Mouse (Mus musculus) kidney, adult 8-10 months (tissue): ENCODE measurements around the gene Otos.

Source experiments
- DNase-seq, 2 experiments: peaks; one replicate each; pipeline ENCODE4 v3.0.0; 2022

Otos gene

GRCm38 (mm10) chr1:92648673-92649072 lies at the start of gene Otos:
Otos (minus strand) TSS chr1:92648841.
- peak; percentile 47 to 59 for DNase-seq

DNA sequence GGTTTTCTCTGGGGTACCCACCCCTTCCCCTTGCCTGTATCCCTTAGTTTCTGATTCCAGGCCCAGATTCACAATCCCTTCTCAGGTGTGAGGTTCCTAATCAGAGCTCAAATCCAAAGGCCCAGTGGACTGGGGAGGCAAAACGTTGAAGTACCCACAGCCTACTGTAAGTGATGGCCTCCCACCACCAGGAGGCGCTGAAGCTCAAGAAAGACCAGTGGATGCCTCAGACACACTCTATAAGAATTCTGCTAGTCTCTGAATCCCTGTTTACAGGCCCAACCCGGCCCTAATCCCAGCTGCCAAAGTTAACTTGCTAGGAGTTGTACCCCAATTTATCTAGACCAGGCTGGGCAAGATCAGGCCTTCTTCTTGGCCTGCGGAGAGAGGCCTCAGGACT lies 48.2 kb upstream of the Otos start:
- DNase-seq = peak; percentile 34 to 68

GRCm38 (mm10) chr1:92695751-92696150 lies 47.1 kb upstream of the Otos start:
- DNase-seq = no peak

DNA sequence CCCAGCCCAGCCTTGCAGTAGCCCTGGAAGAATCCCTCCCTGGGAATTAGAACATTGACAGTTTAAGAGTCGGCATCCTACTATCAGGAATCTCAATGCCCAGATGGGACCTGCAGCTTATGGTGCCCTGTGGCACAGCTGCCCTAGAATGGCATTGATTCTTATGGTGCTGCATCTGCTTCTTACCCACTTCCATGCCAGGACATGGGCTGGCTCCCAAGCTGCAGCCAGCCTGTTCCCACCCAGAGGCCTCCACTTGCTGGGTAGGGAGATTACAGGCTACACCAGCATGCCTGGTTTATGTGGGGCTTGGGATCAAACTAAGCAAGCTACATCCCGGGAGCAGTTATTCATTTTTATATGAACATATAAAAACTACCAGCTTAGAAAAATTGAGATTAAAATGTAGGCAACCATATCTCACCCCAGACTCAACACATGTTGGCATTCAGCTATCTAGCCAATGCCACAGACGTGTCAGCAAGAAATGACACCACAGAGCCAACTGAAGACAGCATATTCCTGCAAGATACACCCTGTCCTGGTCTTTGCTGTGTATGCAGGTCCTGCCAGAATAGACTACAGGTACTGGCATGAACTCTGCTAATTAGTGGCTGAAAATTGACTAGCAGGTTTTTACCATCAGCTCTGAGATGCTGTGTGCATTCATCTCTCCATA lies 42.7 kb upstream of the Otos start:
- no peak for DNase-seq

- DNase-seq = no peak
These were observed 38.4 kb upstream of the Otos start for GRCm38 (mm10) chr1:92686994-92687393.

DNA sequence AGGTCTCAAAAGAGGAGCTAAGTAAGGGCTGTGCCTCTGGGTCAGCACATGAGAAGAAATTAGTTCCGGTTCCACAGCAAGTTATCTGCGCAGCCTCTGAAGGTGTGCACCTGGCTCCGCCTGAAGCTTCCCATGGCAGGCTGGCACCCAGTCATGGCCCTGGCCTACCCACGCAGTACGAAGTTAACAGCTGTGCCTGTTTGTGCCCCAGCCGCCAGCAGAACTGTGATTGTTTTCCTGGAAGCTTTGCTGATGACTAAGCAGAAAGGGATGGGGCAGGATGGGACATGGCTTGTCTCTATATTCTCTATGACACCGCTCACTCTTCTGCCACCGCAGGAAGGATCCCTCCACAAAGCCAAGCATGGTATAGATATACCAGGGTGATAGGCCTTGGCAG lies 34.5 kb upstream of the Otos start:
- DNase-seq = no peak

- peak; percentile 68 to 80 for DNase-seq
These were observed 32.3 kb upstream of the Otos start for GRCm38 (mm10) chr1:92680668-92681603.

- DNase-seq = no peak
These were observed 30.1 kb upstream of the Otos start for GRCm38 (mm10) chr1:92678757-92679156.

DNA sequence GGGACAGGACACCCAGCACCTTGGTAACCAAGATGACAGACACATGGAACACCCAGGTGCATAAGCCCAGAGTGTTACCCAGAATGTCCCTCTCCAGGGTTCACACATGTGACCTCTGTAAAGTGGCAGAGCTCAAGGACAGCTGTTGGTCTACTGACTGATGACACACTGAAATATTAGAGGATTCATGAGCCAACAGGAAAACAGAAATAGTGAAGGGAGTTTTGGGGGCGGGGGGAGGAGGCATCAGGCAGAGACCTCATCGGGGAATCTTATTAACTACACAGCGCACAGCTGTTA lies 28.0 kb upstream of the Otos start:
- no peak for DNase-seq

DNA sequence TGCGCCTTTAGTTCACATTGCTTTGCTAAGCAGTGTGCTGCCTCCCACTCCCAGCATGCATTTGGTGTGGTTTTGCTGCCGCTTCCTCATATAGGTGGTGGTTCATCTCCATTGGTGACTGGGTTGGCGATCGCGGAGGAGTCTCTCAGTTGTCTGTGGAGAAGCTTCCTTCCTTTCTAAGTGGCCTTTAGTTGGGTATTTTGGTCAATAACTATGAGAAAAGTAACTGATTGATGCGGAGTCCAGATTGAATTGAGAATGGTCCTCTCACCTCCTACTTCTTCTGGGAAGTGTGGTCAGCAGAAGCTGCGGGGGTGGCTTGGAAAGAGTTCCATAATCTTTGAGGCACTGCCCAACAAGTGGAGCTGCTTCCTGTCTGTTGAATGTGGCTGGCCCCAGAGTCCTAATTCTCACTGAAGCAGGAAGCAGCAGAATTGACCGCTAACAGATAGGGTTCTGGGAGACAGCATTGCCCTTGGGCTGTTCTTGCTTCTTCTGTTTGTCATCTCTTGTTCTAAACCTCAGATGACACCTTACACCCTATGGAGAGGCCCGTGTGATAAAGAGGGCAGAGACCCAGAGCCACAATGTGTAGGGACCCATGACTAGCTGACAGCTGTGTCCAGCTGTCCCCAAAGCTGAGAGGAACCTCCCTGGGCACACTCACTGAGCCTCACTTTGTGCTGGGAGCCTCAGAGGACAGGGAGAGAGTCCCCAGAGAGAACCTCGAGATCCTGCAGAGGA lies 27.5 kb upstream of the Otos start:
- no peak for DNase-seq

- DNase-seq = no peak
These were observed 24.7 kb upstream of the Otos start for GRCm38 (mm10) chr1:92673258-92673782.

GRCm38 (mm10) chr1:92671326-92671725 lies 22.7 kb upstream of the Otos start:
- DNase-seq = no peak

- DNase-seq = no peak
These were observed 20.8 kb upstream of the Otos start for GRCm38 (mm10) chr1:92669430-92669829.

GRCm38 (mm10) chr1:92667106-92667505 lies 18.5 kb upstream of the Otos start:
- DNase-seq = peak in 1 of 2 experiments; percentile 21

DNA sequence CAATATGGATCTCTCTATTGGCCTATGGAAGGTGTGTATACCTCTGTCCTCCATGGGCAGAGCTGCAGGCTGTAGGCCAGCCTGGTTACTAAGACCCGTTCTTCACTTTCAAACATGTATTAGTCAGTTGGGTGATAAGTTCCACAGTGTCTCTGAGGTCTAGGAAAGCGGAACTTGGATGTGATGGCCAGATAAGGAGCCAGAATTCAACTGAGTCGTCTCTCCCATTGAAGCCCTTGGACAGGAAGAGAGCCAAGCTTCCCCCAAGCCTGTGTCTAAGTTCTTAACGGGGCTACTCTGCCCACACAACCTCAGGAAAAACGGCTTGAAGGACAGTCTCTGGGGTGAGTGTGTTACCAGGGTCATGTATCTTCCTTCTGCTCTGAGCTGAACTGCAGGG lies 10.8 kb upstream of the Otos start:
- DNase-seq = no peak

DNA sequence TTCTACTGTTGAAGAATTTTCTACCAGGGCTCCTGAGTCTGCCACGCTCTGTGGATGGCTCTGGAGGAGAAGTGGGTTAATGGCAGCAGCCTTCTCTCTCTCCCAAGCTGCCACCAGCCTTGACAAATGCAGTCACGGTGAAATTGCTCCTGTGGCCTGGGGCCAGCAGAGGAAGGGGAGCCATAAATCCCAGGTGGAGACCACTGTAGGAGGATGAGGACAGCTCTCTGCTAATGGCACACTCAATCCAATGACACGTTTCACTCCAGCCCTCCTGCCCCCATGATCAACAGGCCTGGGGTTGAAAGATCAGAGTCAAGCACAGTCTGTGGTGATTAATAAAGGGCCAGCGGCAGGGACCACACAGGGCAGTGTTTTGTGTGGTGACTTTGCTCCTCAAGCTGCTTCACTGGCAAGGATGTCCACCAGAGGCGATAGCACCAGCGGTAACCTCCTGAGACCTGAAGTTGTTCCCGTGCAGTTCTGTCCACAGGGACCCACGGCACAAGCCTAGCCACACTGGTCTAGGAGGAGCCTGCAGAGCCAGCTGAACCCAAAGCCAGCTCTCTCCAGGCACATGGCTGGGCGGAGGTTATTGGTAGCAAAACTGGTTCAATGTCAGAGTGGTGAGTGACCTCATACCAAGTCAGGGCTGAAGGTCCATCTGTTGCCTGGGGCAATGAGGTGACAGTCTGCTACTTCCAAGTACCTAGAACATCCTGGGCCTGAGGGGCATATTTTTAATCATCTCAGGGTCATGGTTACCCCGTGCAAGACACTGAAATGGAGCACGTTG lies 8.6 kb upstream of the Otos start:
- DNase-seq = no peak

DNA sequence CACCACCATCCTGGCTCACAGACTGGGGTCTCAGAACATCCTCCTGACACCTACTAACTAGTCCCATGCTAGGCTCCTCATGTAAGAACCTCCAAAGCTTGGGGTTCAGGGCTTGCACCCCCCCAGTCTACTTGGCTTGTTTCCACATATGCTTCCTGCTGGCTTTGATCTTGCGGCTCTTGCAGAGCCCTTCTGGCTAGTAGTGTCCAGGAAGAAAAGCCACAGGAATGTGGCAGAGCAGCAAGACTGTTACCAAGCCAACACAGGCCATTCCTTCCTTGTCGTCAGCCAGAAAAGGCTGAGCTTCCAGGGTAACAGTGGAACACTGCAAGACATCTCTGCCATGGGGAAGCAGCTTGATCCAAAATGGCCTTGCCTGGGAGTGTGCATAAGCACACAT lies 6.0 kb upstream of the Otos start:
- DNase-seq = no peak

GRCm38 (mm10) chr1:92653179-92653578 lies 4.5 kb upstream of the Otos start:
- DNase-seq = no peak

- DNase-seq = no peak
These were observed 2.8 kb upstream of the Otos start for GRCm38 (mm10) chr1:92651467-92651866.

GRCm38 (mm10) chr1:92648197-92648596 lies 444 bp downstream of the Otos start:
- DNase-seq = no peak

DNA sequence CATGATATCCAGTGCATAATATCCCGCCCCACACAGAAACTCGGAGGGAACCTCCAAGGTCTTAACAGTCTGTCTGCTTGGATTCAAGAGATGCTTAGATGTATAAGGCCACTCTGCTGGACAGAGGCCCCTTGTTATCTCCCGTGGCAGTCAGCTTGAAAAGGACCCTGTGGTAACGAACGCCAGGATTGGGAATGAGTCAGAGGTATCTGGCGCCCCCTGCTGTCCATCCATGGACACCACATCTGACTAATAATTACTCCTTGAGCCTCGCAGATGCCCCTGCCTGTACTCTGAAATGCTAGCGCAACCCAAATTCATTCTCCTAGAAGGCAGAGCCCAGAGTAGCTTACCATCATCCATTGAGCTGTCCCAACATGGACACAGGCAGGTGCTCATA lies 889 bp downstream of the Otos start:
- DNase-seq = peak; percentile 26 to 64

- no peak for DNase-seq
These were observed 1.6 kb downstream of the Otos start for GRCm38 (mm10) chr1:92647026-92647425.

DNA sequence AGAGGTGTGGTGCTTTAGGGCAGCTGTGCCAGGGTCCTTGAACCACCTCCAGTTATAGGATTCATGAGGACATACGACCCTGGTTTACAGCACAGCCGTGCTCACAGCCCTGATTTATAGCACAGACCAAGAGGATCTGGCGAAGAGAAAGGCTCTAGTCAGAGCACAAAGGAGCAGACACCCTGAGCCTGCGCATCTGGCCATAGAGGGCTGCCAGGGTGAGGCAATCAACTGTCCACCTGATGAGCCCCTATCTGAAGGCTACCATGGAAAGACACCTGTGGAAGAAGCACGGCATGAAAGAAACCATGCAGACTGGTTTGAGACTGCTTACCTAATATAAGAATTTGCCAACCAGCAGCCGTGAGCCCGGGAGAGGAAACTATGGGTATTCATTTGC lies 2.0 kb downstream of the Otos start:
- no peak for DNase-seq
